Mouse (Mus musculus) intestine, embryonic 15.5 days (tissue): ENCODE data around the gene Marc2. TPM values are rescaled to one million over a fixed set of nuclear protein-coding genes. Genes with fewer than 3 reads are reported as not detected.
A peak's percentile ranks its signal among the peaks of the same experiment; 100 is the strongest.

Experiments
- ATAC-seq: fragments of 200-750 bp; cut with Nextera tagmentation; 2 replicates; pipeline ENCODE4 v1.8.0; 2017; ENCODE audit warnings: moderate TSS enrichment, moderate library complexity
- H3K27ac ChIP-seq: fragments of 300-500 bp; sonication (generic); 2 replicates; pipeline ENCODE4 v1.5.1; 2015; ENCODE audit warnings: mild to moderate bottlenecking, inconsistent platforms
- H3K27me3 ChIP-seq: fragments of 300-500 bp; sonication (generic); replicated peaks from 2 replicates; pipeline ENCODE4 v1.6.1; 2015; ENCODE audit warnings: inconsistent platforms
- H3K36me3 ChIP-seq: fragments of 300-500 bp; sonication (generic); 2 replicates; pipeline ENCODE4 v1.6.1; 2015; ENCODE audit warnings: inconsistent platforms
- H3K4me1 ChIP-seq: fragments of 300-500 bp; sonication (generic); replicated peaks from 2 replicates; pipeline ENCODE4 v1.6.1; 2015; ENCODE audit warnings: inconsistent platforms
- H3K4me2 ChIP-seq: fragments of 300-500 bp; sonication (generic); replicated peaks from 2 replicates; pipeline ENCODE4 v1.6.1; 2015; ENCODE audit warnings: mild to moderate bottlenecking, inconsistent platforms
- H3K4me3 ChIP-seq: fragments of 300-500 bp; sonication (generic); replicated peaks from 2 replicates; pipeline ENCODE4 v1.5.1; 2015; ENCODE audit warnings: inconsistent platforms
- H3K9ac ChIP-seq: fragments of 300-500 bp; sonication (generic); 2 replicates; pipeline ENCODE4 v1.6.1; 2015; ENCODE audit warnings: inconsistent platforms
- H3K9me3 ChIP-seq: fragments of 300-500 bp; sonication (generic); 2 replicates; pipeline ENCODE4 v1.6.1; 2016; ENCODE audit warnings: inconsistent platforms
- WGBS: fragments of 180-500 bp; shearing (Covaris S2); methylation state at CpG from one replicate; pipeline ENCODE4 v1.1.7; 2015; 5-methylcytosine and 5-hydroxymethylcytosine counted together
- polyA plus RNA-seq: library from polyadenylated mRNA; unstranded; fragments of >200 nt; fragmentation: Nextera tagmentation; extraction: Ambion mirVana; gene quantifications from 2 replicates; pipeline ENCODE4 v1.2.1, GENCODE M21; 2015

The Marc2 gene
- polyA plus RNA-seq, 1 experiment from 2014 or later: 361 TPM

GRCm38 (mm10) chr1:184851741-184852618, 5.7 kb upstream of the Marc2 start:
- no peak overlapping the region for H3K9ac ChIP-seq
- no peaks in the 10 kb centered on the region for H3K36me3 ChIP-seq
- peak; percentile 92 for ATAC-seq
- H3K4me1 ChIP-seq: peaks cover 18% of the 10 kb centered on the region
- H3K27ac ChIP-seq: peak overlapping the region; percentile 69
- no peaks in the 10 kb centered on the region for H3K9me3 ChIP-seq
- peak overlapping the region; percentile 54 for H3K4me2 ChIP-seq
- no peaks in the 10 kb centered on the region for H3K27me3 ChIP-seq
- WGBS: 11% methylated on average over 31 of the region's 31 CpGs
- H3K4me3 ChIP-seq: peak overlapping the region; percentile 15; the same call in 1 of the 2 replicates

- Histone ChIP-seq H3K4me1 (peaks cover 26% of the 10 kb centered on the region), H3K27ac (no peak overlapping the region), H3K36me3 (no peaks in the 10 kb centered on the region), H3K4me3 (no peak overlapping the region), H3K9ac (no peak overlapping the region), H3K9me3 (no peaks in the 10 kb centered on the region), H3K27me3 (no peaks in the 10 kb centered on the region), H3K4me2 (0 out of 2 replicates have a peak overlapping the region, but pooled peaks have one; percentile 0)
- ATAC-seq: no peak
- 35% methylated on average over 7 of the region's 7 CpGs for WGBS
These were observed 4.9 kb upstream of the Marc2 start for GRCm38 (mm10) chr1:184851166-184851565.

GRCm38 (mm10) chr1:184846973-184847372, 722 bp upstream of the Marc2 start:
- Histone ChIP-seq H3K36me3 (no peaks in the 10 kb centered on the region), H3K27ac (no peak overlapping the region), H3K9me3 (no peaks in the 10 kb centered on the region), H3K4me3 (peak overlapping the region; percentile 96; the same call in 1 of the 2 replicates), H3K4me2 (peak overlapping the region; percentile 78), H3K27me3 (no peaks in the 10 kb centered on the region), H3K4me1 (peaks cover 20% of the 10 kb centered on the region), H3K9ac (no peak overlapping the region)
- no peak for ATAC-seq
- 42% methylated on average over 3 of the region's 3 CpGs for WGBS

GRCm38 (mm10) chr1:184845111-184846071, 860 bp downstream of the Marc2 start:
- H3K27me3 ChIP-seq: no peaks in the 10 kb centered on the region
- H3K4me2 ChIP-seq: peak overlapping the region; percentile 78
- no peaks in the 10 kb centered on the region for H3K9me3 ChIP-seq
- H3K27ac ChIP-seq: peak overlapping the region; percentile 94
- WGBS: under 1% methylated on average over 67 of the region's 67 CpGs
- H3K36me3 ChIP-seq: peaks cover 5% of the 10 kb centered on the region; the same call in 1 of the 2 replicates
- peak overlapping the region; percentile 96 for H3K4me3 ChIP-seq
- H3K4me1 ChIP-seq: peaks cover 14% of the 10 kb centered on the region; the same call in 1 of the 2 replicates
- ATAC-seq: peak; percentile 98
- H3K9ac ChIP-seq: peak overlapping the region; percentile 95

- peak overlapping the region; percentile 78 for H3K4me2 ChIP-seq
- no peaks in the 10 kb centered on the region for H3K9me3 ChIP-seq
- H3K27ac ChIP-seq: peak overlapping the region; percentile 94
- peaks cover 5% of the 10 kb centered on the region; the same call in 1 of the 2 replicates for H3K36me3 ChIP-seq
- H3K27me3 ChIP-seq: no peaks in the 10 kb centered on the region
- H3K4me3 ChIP-seq: peak overlapping the region; percentile 96
- WGBS: 17% methylated on average over 15 of the region's 15 CpGs
- peaks cover 14% of the 10 kb centered on the region; the same call in 1 of the 2 replicates for H3K4me1 ChIP-seq
- ATAC-seq: no peak
- peak overlapping the region; percentile 95 for H3K9ac ChIP-seq
These were observed 1.8 kb downstream of the Marc2 start for GRCm38 (mm10) chr1:184844326-184845066.

GRCm38 (mm10) chr1:184837649-184838048, 8.6 kb downstream of the Marc2 start:
- no peak overlapping the region for H3K4me2 ChIP-seq
- no peak overlapping the region for H3K4me3 ChIP-seq
- no peak overlapping the region for H3K9ac ChIP-seq
- peaks cover 9% of the 10 kb centered on the region for H3K36me3 ChIP-seq
- H3K4me1 ChIP-seq: no peaks in the 10 kb centered on the region
- H3K9me3 ChIP-seq: no peaks in the 10 kb centered on the region
- H3K27me3 ChIP-seq: no peaks in the 10 kb centered on the region
- ATAC-seq: peak; percentile 73
- 61% methylated on average over 4 of the region's 4 CpGs for WGBS
- H3K27ac ChIP-seq: peak overlapping the region; percentile 54

GRCm38 (mm10) chr1:184836350-184836749, 9.9 kb downstream of the Marc2 start:
- H3K9ac ChIP-seq: no peak overlapping the region
- H3K27ac ChIP-seq: no peak overlapping the region
- H3K27me3 ChIP-seq: no peaks in the 10 kb centered on the region
- no peaks in the 10 kb centered on the region for H3K4me1 ChIP-seq
- H3K4me2 ChIP-seq: no peak overlapping the region
- no peak; the same call in 1 of the 2 replicates for ATAC-seq
- no peak overlapping the region for H3K4me3 ChIP-seq
- WGBS: 84% methylated on average over 5 of the region's 5 CpGs
- peaks cover 20% of the 10 kb centered on the region for H3K36me3 ChIP-seq
- no peaks in the 10 kb centered on the region for H3K9me3 ChIP-seq

- H3K4me1 ChIP-seq: 0 out of 2 replicates have a peak, but pooled peaks cover 5% of the 10 kb centered on the region
- H3K4me2 ChIP-seq: no peak overlapping the region
- H3K9ac ChIP-seq: no peak overlapping the region
- peaks cover 26% of the 10 kb centered on the region for H3K36me3 ChIP-seq
- ATAC-seq: no peak
- no peaks in the 10 kb centered on the region for H3K9me3 ChIP-seq
- H3K27ac ChIP-seq: no peak overlapping the region
- no peak overlapping the region for H3K4me3 ChIP-seq
- 85% methylated on average over 7 of the region's 7 CpGs for WGBS
- H3K27me3 ChIP-seq: no peaks in the 10 kb centered on the region
These were observed 12.8 kb downstream of the Marc2 start for GRCm38 (mm10) chr1:184833499-184833898.

GRCm38 (mm10) chr1:184832211-184832610, 14.0 kb downstream of the Marc2 start:
- H3K4me3 ChIP-seq: no peak overlapping the region
- H3K9ac ChIP-seq: no peak overlapping the region
- H3K36me3 ChIP-seq: peaks cover 26% of the 10 kb centered on the region
- H3K27me3 ChIP-seq: no peaks in the 10 kb centered on the region
- H3K4me1 ChIP-seq: 0 out of 2 replicates have a peak, but pooled peaks cover 5% of the 10 kb centered on the region
- H3K9me3 ChIP-seq: no peaks in the 10 kb centered on the region
- H3K27ac ChIP-seq: no peak overlapping the region
- H3K4me2 ChIP-seq: no peak overlapping the region
- WGBS: 84% methylated on average over 10 of the region's 10 CpGs
- no peak for ATAC-seq

- Histone ChIP-seq H3K9me3 (no peaks in the 10 kb centered on the region), H3K36me3 (peaks cover 26% of the 10 kb centered on the region), H3K9ac (no peak overlapping the region), H3K4me1 (peaks cover 7% of the 10 kb centered on the region; the same call in 1 of the 2 replicates), H3K4me2 (no peak overlapping the region), H3K27ac (0 out of 2 replicates have a peak overlapping the region, but pooled peaks have one; percentile 9), H3K4me3 (no peak overlapping the region), H3K27me3 (no peaks in the 10 kb centered on the region)
- peak; percentile 35; the same call in 1 of the 2 replicates for ATAC-seq
- 77% methylated on average over 8 of the region's 8 CpGs for WGBS
These were observed 16.4 kb downstream of the Marc2 start for GRCm38 (mm10) chr1:184829897-184830296.

- Histone ChIP-seq H3K9me3 (no peaks in the 10 kb centered on the region), H3K27ac (peak overlapping the region; percentile 86), H3K9ac (no peak overlapping the region), H3K4me3 (peak overlapping the region; percentile 4; the same call in 1 of the 2 replicates), H3K36me3 (peaks cover 17% of the 10 kb centered on the region), H3K4me1 (peaks cover 20% of the 10 kb centered on the region; the same call in 1 of the 2 replicates), H3K4me2 (peak overlapping the region; percentile 50), H3K27me3 (no peaks in the 10 kb centered on the region)
- WGBS: 34% methylated on average over 23 of the region's 23 CpGs
- peak; percentile 73 for ATAC-seq
These were observed 19.0 kb downstream of the Marc2 start for GRCm38 (mm10) chr1:184827175-184827701.
